Mouse (Mus musculus) gastrocnemius, postnatal 36 days (tissue): ENCODE measurements around the gene Lgals2. TPM values are rescaled to one million over a fixed set of nuclear protein-coding genes. Genes with fewer than 3 reads are reported as not detected.
A peak's percentile ranks its signal among the peaks of the same experiment; 100 is the strongest.

Experiments
- DNase-seq, 2 experiments: peaks; one replicate each; pipeline ENCODE4 v3.0.0; 2022
- intact Hi-C: fragments of 180-260 bp; cut with DNase I; formaldehyde crosslinking; loops from one replicate; pipeline ENCODE4 v1.15.1; 2025
- total RNA-seq, 2 experiments: library from RNA; stranded (reverse); gene quantifications; 2 replicates each; pipeline ENCODE4 v1.2.3; 2021

The Lgals2 gene
- total RNA-seq, 2 experiments from 2014 or later, result not detected

- intact Hi-C loops, result no loop called here
These were observed 24.3 kb downstream of the Lgals2 start for GRCm38 (mm10) chr15:78830742-78831719.

GRCm38 (mm10) chr15:78829636-78830035 lies 25.7 kb downstream of the Lgals2 start:
- DNase-seq, result no peak
- intact Hi-C loops, result loop anchor here (5.0 kb wide), 1 partner anchor 38 kb away; no protein-coding TSS in a partner anchor

More at GRCm38 (mm10) chr15:78830742-78831719, 24.3 kb downstream of the Lgals2 start:
- DNase-seq, result peak in 1 of 2 experiments; percentile 3

- intact Hi-C loops, result loop anchor here (5.0 kb wide), 1 partner anchor 39 kb away; no protein-coding TSS in a partner anchor
- no peak for DNase-seq
These were observed 27.0 kb downstream of the Lgals2 start for GRCm38 (mm10) chr15:78828315-78828714.

- intact Hi-C loops, result loop anchor here (1.0 to 5.0 kb wide), 2 partner anchors 22 to 41 kb away; no protein-coding TSS in a partner anchor
- peak in 1 of 2 experiments; percentile 63 for DNase-seq
These were observed 28.8 kb downstream of the Lgals2 start for GRCm38 (mm10) chr15:78826213-78827204.

GRCm38 (mm10) chr15:78816074-78816391 lies 39.3 kb downstream of the Lgals2 start:
- DNase-seq, result no peak
- intact Hi-C loops, result no loop called here

GRCm38 (mm10) chr15:78815314-78816073 lies 39.8 kb downstream of the Lgals2 start:
- intact Hi-C loops, result no loop called here
- no peak for DNase-seq

- DNase-seq, result no peak
- intact Hi-C loops, result no loop called here
These were observed 41.7 kb downstream of the Lgals2 start for GRCm38 (mm10) chr15:78813603-78814002.

- DNase-seq, result no peak
- intact Hi-C loops, result no loop called here
These were observed 45.2 kb downstream of the Lgals2 start for GRCm38 (mm10) chr15:78810146-78810545.

GRCm38 (mm10) chr15:78809739-78810138 lies 45.6 kb downstream of the Lgals2 start:
- intact Hi-C loops, result no loop called here
- no peak for DNase-seq

- DNase-seq, result no peak
- intact Hi-C loops, result no loop called here
These were observed 46.3 kb downstream of the Lgals2 start for GRCm38 (mm10) chr15:78808980-78809379.

GRCm38 (mm10) chr15:78807141-78807540 lies 48.2 kb downstream of the Lgals2 start:
- DNase-seq, result no peak
- intact Hi-C loops, result no loop called here

GRCm38 (mm10) chr15:78806614-78807013 lies 48.7 kb downstream of the Lgals2 start:
- intact Hi-C loops, result no loop called here
- DNase-seq, result no peak

GRCm38 (mm10) chr15:78805351-78805750 lies 50.0 kb downstream of the Lgals2 start:
- DNase-seq, result no peak
- intact Hi-C loops, result no loop called here

- no peak for DNase-seq
- intact Hi-C loops, result no loop called here
These were observed 51.0 kb downstream of the Lgals2 start for GRCm38 (mm10) chr15:78804326-78804725.

GRCm38 (mm10) chr15:78803499-78803900 lies 51.8 kb downstream of the Lgals2 start:
- intact Hi-C loops, result no loop called here
- no peak for DNase-seq

GRCm38 (mm10) chr15:78802776-78803391 lies 52.4 kb downstream of the Lgals2 start, which contains the start of gene Card10:
Card10 (minus strand) TSS chr15:78803042.
- intact Hi-C loops, result no loop called here

GRCm38 (mm10) chr15:78801971-78802741 lies 53.2 kb downstream of the Lgals2 start:
- intact Hi-C loops, result no loop called here
- DNase-seq, result no peak

More at GRCm38 (mm10) chr15:78802776-78803391, 52.4 kb downstream of the Lgals2 start, which contains the start of gene Card10:
- no peak for DNase-seq

- no peak for DNase-seq
- intact Hi-C loops, result no loop called here
These were observed 53.8 kb downstream of the Lgals2 start for GRCm38 (mm10) chr15:78801571-78801970.
